Mouse (Mus musculus): Measurements from ENCODE around the gene Rims4. TPM values are rescaled to one million over a fixed set of nuclear protein-coding genes. Genes with fewer than 3 reads are reported as not detected.
A peak's percentile ranks its signal among the peaks of the same experiment; 100 is the strongest.

Gene Rims4
- total RNA-seq, 2 experiments from 2014 or later, result 90.5 to 234 TPM

- no peak for DNase-seq (ENCODE audit: low spot score in 2 of 2)
These were observed 46.6 kb downstream of the Rims4 start for GRCm38 (mm10) chr2:163871906-163872305.

- no peak for DNase-seq (ENCODE audit: low spot score in 2 of 2)
These were observed 47.2 kb downstream of the Rims4 start for GRCm38 (mm10) chr2:163871266-163871665.

- DNase-seq (ENCODE audit: low spot score in 2 of 2), result no peak
These were observed 48.7 kb downstream of the Rims4 start for GRCm38 (mm10) chr2:163869783-163870182.

GRCm38 (mm10) chr2:163866061-163866460 lies 52.4 kb downstream of the Rims4 start:
- DNase-seq (ENCODE audit: low spot score in 2 of 2), result no peak

- no peak for DNase-seq (ENCODE audit: low spot score in 2 of 2)
These were observed 53.2 kb downstream of the Rims4 start for GRCm38 (mm10) chr2:163865311-163865710.

- peak; percentile 72 to 73 for DNase-seq (ENCODE audit: low spot score in 2 of 2)
These were observed 60.1 kb downstream of the Rims4 start for GRCm38 (mm10) chr2:163858254-163858947.

- no peak for DNase-seq (ENCODE audit: low spot score in 2 of 2)
These were observed 61.2 kb downstream of the Rims4 start for GRCm38 (mm10) chr2:163857233-163857632.

GRCm38 (mm10) chr2:163853461-163853901 lies 65.0 kb downstream of the Rims4 start, which contains the start of gene Kcnk15:
Gene Kcnk15 (plus strand): TSS chr2:163853651.
- no peak for DNase-seq (ENCODE audit: low spot score in 2 of 2)

GRCm38 (mm10) chr2:163842043-163842442 lies 76.4 kb downstream of the Rims4 start:
- DNase-seq (ENCODE audit: low spot score in 2 of 2), result no peak

- DNase-seq (ENCODE audit: low spot score in 2 of 2), result peak in 1 of 2 experiments; percentile 53
These were observed 79.0 kb downstream of the Rims4 start for GRCm38 (mm10) chr2:163839519-163839918.

- peak; percentile 75 to 78 for DNase-seq (ENCODE audit: low spot score in 2 of 2)
These were observed 80.4 kb downstream of the Rims4 start for GRCm38 (mm10) chr2:163838043-163838442.

- no peak for DNase-seq (ENCODE audit: low spot score in 2 of 2)
These were observed 87.3 kb downstream of the Rims4 start for GRCm38 (mm10) chr2:163831163-163831562.

GRCm38 (mm10) chr2:163826494-163826893 lies 92.0 kb downstream of the Rims4 start:
- no peak for DNase-seq (ENCODE audit: low spot score in 2 of 2)

GRCm38 (mm10) chr2:163825861-163826260 lies 92.6 kb downstream of the Rims4 start:
- DNase-seq (ENCODE audit: low spot score in 2 of 2), result no peak

- no peak for DNase-seq (ENCODE audit: low spot score in 2 of 2)
These were observed 94.7 kb downstream of the Rims4 start for GRCm38 (mm10) chr2:163823771-163824170.

GRCm38 (mm10) chr2:163823248-163823647 lies 95.2 kb downstream of the Rims4 start:
- DNase-seq (ENCODE audit: low spot score in 2 of 2), result peak; percentile 52 to 68

- DNase-seq (ENCODE audit: low spot score in 2 of 2), result peak; percentile 42 to 62
These were observed 97.9 kb downstream of the Rims4 start, which contains the start of gene Ccn5 for GRCm38 (mm10) chr2:163820607-163821006. Gene Ccn5 (plus strand): TSS chr2:163820861.

GRCm38 (mm10) chr2:163814739-163815465 lies 103.6 kb downstream of the Rims4 start:
- DNase-seq (ENCODE audit: low spot score in 2 of 2), result no peak

GRCm38 (mm10) chr2:163813077-163813476 lies 105.4 kb downstream of the Rims4 start:
- no peak for DNase-seq (ENCODE audit: low spot score in 2 of 2)

All from adrenal gland, adult 18-20 months (tissue).